Mouse (Mus musculus) bone marrow macrophage, adult 2 months (primary cell): Measurements from ENCODE around the gene Inmt.

Experiments used
- CTCF ChIP-seq: IDR thresholded peaks from 2 replicates; pipeline ENCODE4 v1.5.1; 2012; ENCODE audit warnings: low read depth, mild to moderate bottlenecking, low read length, moderate library complexity
- POLR2A ChIP-seq: IDR thresholded peaks from 2 replicates; pipeline ENCODE4 v1.6.1; 2012; ENCODE audit warnings: mild to moderate bottlenecking, low read depth, low read length, borderline replicate concordance

GRCm38 (mm10) chr6:55166777-55167463 is 7.9 kb downstream of the Inmt start:
- peak; percentile 66 for TF ChIP-seq CTCF
- TF ChIP-seq POLR2A, result no peak
